Mouse (Mus musculus) G1E (cell line): ENCODE measurements around the gene Chpf.

Experiments
- CTCF ChIP-seq: IDR thresholded peaks from 2 replicates; pipeline ENCODE4 v1.5.1; 2012; ENCODE audit warnings: low read depth, low read length, inconsistent platforms, mixed read lengths
- POLR2AphosphoS5 ChIP-seq: IDR thresholded peaks from 2 replicates; pipeline ENCODE4 v1.6.1; 2012; ENCODE audit warnings: low read depth, low read length, inconsistent platforms; ENCODE audit not compliant: insufficient replicate concordance

DNA sequence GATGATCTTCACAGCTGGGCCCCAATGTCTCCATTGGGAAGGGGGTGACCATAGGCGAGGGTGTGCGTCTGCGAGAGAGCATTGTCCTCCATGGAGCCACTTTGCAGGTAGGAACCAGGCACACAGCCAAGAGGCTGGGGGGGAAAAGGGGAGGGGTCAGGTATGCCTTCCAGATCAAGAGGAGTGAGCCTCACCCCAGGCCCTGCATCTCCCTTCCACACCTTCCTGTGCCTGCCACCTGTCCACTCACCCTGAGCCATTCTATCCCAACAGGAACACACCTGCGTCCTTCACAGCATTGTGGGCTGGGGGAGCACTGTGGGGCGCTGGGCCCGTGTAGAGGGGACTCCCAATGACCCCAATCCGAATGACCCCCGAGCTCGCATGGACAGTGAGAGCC, 36.9 kb downstream of the Chpf start:
- TF ChIP-seq CTCF, result no peak
- no peak for TF ChIP-seq POLR2AphosphoS5
